Mouse (Mus musculus) forebrain, embryonic 11.5 days (tissue): ENCODE measurements around the gene Trat1. TPM values are rescaled to one million over a fixed set of nuclear protein-coding genes. Genes with fewer than 3 reads are reported as not detected.

ENCODE experiments used
- ATAC-seq: fragments of 200-750 bp; cut with Nextera tagmentation; replicated peaks from 2 replicates; pipeline ENCODE4 v1.8.0; 2017; ENCODE audit warnings: moderate TSS enrichment; ENCODE audit not compliant: low FRiP score
- DNase-seq: peaks from one replicate; pipeline ENCODE4 v3.0.0-alpha.2; 2017; ENCODE audit warnings: low spot score
- H3K27ac ChIP-seq: fragments of 300-500 bp; sonication (generic); 2 replicates; pipeline ENCODE4 v1.5.1; 2014; ENCODE audit warnings: low read depth, low read length
- H3K27me3 ChIP-seq: fragments of 300-500 bp; sonication (generic); 2 replicates; pipeline ENCODE4 v1.6.1; 2014; ENCODE audit warnings: mild to moderate bottlenecking, low read length, mixed read lengths; ENCODE audit not compliant: control insufficient read depth, insufficient read depth
- H3K36me3 ChIP-seq: fragments of 300-500 bp; sonication (generic); 2 replicates; pipeline ENCODE4 v1.6.1; 2014; ENCODE audit warnings: mild to moderate bottlenecking, low read length, moderate library complexity, mixed read lengths; ENCODE audit not compliant: control insufficient read depth, insufficient read depth
- H3K4me1 ChIP-seq: fragments of 300-500 bp; sonication (generic); replicated peaks from 2 replicates; pipeline ENCODE4 v1.6.1; 2014; ENCODE audit warnings: low read length, mixed read lengths; ENCODE audit not compliant: control insufficient read depth, insufficient read depth
- H3K4me2 ChIP-seq: fragments of 300-500 bp; sonication (generic); 2 replicates; pipeline ENCODE4 v1.6.1; 2014; ENCODE audit warnings: low read depth, mild to moderate bottlenecking, low read length, moderate library complexity, mixed read lengths; ENCODE audit not compliant: severe bottlenecking
- H3K4me3 ChIP-seq: fragments of 300-500 bp; sonication (generic); 2 replicates; pipeline ENCODE4 v1.5.1; 2014; ENCODE audit warnings: low read depth, low read length
- H3K9ac ChIP-seq: fragments of 300-500 bp; sonication (generic); 2 replicates; pipeline ENCODE4 v1.6.1; 2014; ENCODE audit warnings: low read length
- H3K9me3 ChIP-seq: fragments of 300-500 bp; sonication (generic); 2 replicates; pipeline ENCODE4 v1.6.1; 2016; ENCODE audit warnings: low read length, mixed read lengths; ENCODE audit not compliant: control insufficient read depth
- WGBS: fragments of 180-500 bp; shearing (Covaris S2); extraction: QIAGEN DNeasy Blood & Tissue Kit; methylation state at CpG from one replicate; pipeline ENCODE4 v1.1.7; 2014; 5-methylcytosine and 5-hydroxymethylcytosine counted together
- polyA plus RNA-seq: library from polyadenylated mRNA; unstranded; fragments of >200 nt; fragmentation: Nextera tagmentation; extraction: Ambion mirVana; gene quantifications from 2 replicates; pipeline ENCODE4 v1.2.1, GENCODE M21; 2014

Gene Trat1
- polyA plus RNA-seq, 1 experiment from 2014 or later: not detected

DNA sequence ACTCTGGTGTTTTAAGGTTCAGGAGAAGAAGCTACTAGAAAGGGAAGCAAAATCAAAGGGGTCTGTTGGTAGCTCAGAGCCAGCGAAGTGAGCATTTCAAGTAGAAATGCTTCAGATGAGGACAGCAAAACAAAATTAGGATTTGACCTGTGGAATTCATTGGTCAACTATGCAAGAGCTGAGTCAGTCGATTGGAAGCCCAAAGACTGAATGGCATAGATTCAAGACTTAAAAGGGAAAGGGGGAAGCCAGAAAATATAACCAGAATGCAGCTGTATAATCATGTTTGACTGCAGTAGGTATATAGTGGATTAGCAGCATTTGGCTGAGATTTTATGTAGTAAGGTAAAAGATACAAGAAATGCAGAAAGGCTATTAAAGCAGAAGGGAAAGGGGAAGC is 26.8 kb downstream of the Trat1 start:
- DNase-seq (no peak), ATAC-seq (no peak)
- WGBS: 85% methylated on average over 2 of the region's 2 CpGs
- no peaks in the 10 kb centered on the region for H3K36me3 ChIP-seq
- H3K27me3 ChIP-seq: no peaks in the 10 kb centered on the region
- no peak overlapping the region for H3K4me2 ChIP-seq
- H3K4me1 ChIP-seq: no peaks in the 10 kb centered on the region
- no peak overlapping the region for H3K27ac ChIP-seq
- no peak overlapping the region for H3K4me3 ChIP-seq
- H3K9ac ChIP-seq: no peak overlapping the region
- H3K9me3 ChIP-seq: no peaks in the 10 kb centered on the region

DNA sequence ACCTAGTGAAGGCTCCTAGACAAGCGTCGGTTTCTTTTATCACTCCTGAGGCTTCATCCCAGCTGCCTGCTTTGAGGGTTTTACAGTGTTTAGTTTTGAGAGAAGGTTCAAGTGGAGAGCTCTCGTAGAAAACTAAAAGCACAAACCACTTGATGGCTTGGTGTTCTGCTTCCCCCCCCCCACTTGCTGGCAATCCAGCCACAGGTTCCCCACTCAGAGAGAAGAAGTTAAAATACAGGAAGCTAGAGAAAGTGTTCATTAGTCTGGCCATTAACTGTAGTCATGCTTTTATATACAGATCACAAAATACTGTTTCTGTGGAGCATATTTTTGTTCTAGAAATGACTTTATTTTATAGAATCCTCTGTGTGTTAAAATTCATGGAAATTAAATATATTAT is 30.3 kb downstream of the Trat1 start:
- Histone ChIP-seq H3K4me3 (no peak overlapping the region), H3K36me3 (no peaks in the 10 kb centered on the region), H3K27ac (no peak overlapping the region), H3K9me3 (no peaks in the 10 kb centered on the region), H3K4me1 (no peaks in the 10 kb centered on the region), H3K4me2 (no peak overlapping the region), H3K9ac (no peak overlapping the region), H3K27me3 (no peaks in the 10 kb centered on the region)
- ATAC-seq (no peak), DNase-seq (no peak)
- WGBS: 88% methylated on average over 3 of the region's 3 CpGs

DNA sequence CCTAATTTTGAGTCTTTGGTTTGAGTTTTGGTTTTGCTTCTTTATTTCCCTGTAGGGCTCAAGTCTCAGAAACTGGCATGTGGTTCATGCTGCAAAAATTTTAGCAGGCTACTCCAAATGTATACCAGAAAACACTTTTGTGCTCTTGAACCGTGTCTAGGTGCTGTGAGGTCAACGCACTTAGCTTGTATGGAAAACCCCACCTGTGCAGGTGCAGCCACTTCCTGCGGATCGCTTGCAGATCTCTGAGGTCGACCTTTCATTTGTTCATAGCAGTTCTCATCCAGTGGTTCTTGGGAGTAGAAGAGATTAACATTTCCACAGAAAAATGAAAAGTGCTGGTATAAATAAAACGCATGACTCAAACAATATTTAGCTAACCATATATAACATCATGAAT is 31.8 kb downstream of the Trat1 start:
- Histone ChIP-seq H3K4me2 (no peak overlapping the region), H3K4me3 (no peak overlapping the region), H3K27ac (no peak overlapping the region), H3K4me1 (no peaks in the 10 kb centered on the region), H3K27me3 (no peaks in the 10 kb centered on the region), H3K9me3 (no peaks in the 10 kb centered on the region), H3K9ac (no peak overlapping the region), H3K36me3 (no peaks in the 10 kb centered on the region)
- 85% methylated on average over 6 of the region's 6 CpGs for WGBS
- DNase-seq (no peak), ATAC-seq (no peak)

DNA sequence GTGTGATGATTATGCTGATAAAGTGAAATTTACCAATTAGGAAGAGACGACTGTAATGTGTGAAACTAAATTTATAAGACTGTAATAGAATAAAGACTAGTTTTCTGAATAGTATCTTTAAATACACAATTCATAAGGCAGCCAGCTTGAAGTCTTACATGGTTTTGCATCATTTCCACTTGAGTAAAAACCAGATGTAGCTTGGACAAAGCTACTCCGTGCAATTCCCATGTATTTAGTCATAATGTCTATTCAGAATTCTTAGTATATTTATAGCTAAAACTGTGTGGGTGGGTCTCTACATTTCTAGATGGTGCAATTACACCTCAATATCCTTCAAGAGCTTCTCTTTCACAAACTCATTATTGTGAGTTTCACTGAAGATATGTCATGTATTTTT is 33.4 kb downstream of the Trat1 start:
- WGBS: 97% methylated on average over 2 of the region's 2 CpGs
- no peak for ATAC-seq
- no peak for DNase-seq
- Histone ChIP-seq H3K4me3 (no peak overlapping the region), H3K9me3 (no peaks in the 10 kb centered on the region), H3K4me1 (no peaks in the 10 kb centered on the region), H3K9ac (no peak overlapping the region), H3K36me3 (no peaks in the 10 kb centered on the region), H3K4me2 (no peak overlapping the region), H3K27ac (no peak overlapping the region), H3K27me3 (no peaks in the 10 kb centered on the region)

DNA sequence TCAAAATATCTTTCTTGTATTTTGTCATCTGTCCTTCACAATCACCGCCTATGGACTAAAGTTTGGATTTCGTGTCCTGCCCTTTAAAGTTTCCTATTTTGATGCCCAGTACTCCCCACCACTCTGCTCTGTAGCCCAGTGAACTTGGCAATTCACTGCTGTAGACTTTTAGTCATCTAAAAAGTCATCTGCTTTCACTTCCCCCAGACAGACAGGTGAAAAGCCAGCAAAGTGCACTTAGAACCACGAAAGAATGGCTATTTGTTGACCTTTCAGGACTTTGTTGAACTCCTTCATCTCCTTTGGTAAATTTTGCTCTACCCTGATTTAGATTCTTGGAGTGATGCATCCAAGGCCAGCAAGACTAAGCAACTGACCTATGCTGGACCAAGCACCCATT is 34.9 kb downstream of the Trat1 start:
- ATAC-seq (no peak), DNase-seq (no peak)
- no peak overlapping the region for H3K4me3 ChIP-seq
- H3K9ac ChIP-seq: no peak overlapping the region
- H3K4me2 ChIP-seq: no peak overlapping the region
- no peak overlapping the region for H3K27ac ChIP-seq
- no peaks in the 10 kb centered on the region for H3K27me3 ChIP-seq
- no peaks in the 10 kb centered on the region for H3K36me3 ChIP-seq
- no peaks in the 10 kb centered on the region for H3K9me3 ChIP-seq
- WGBS: 92% methylated on average over 3 of the region's 3 CpGs
- H3K4me1 ChIP-seq: no peaks in the 10 kb centered on the region

DNA sequence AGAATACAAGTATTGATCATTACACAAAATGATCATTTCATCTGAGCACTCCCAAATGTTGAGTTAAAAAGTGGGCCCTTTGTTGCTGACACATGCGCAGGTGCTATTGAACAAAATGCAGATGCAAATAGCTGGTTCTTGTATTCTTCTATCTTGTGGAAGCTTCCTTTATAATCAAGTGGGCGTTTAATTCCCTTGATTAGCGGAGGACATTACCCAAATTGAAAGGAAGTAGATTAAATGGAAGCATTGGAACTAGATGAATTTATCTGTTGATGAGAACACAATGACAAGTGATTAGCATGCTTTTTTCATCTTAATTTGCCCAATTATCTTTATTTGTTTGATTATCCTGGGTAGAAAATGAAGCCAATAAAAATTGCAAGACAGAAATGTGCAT is 51.6 kb downstream of the Trat1 start:
- ATAC-seq: no peak
- Histone ChIP-seq H3K27me3 (no peaks in the 10 kb centered on the region), H3K36me3 (no peaks in the 10 kb centered on the region), H3K4me1 (no peaks in the 10 kb centered on the region), H3K27ac (no peak overlapping the region), H3K4me3 (no peak overlapping the region), H3K4me2 (no peak overlapping the region), H3K9me3 (no peaks in the 10 kb centered on the region), H3K9ac (no peak overlapping the region)
- WGBS: 79% methylated on average over 3 of the region's 3 CpGs
- DNase-seq: no peak

DNA sequence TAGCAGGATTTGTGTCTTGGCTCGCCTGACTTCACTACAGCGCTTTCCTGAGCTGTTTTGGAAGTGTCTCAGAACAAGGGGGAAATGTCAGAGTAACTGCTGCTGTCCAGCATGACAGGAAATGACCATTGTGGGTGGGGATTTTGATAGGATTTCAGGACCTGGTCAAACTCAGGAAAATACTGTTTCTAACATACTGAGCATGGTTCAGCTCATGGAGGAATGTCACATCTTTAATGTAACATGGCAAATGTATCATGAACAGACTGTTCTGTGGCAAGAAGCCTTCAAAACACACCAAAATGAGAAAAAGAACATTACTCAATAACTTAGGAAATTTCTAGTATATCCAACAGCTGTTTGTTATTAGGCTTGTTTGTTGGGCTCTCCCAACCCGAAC is 52.1 kb downstream of the Trat1 start:
- no peak overlapping the region for H3K27ac ChIP-seq
- ATAC-seq (no peak), DNase-seq (no peak)
- no peaks in the 10 kb centered on the region for H3K36me3 ChIP-seq
- no peaks in the 10 kb centered on the region for H3K27me3 ChIP-seq
- no peaks in the 10 kb centered on the region for H3K9me3 ChIP-seq
- no peak overlapping the region for H3K4me3 ChIP-seq
- H3K4me1 ChIP-seq: no peaks in the 10 kb centered on the region
- WGBS: 85% methylated on average over 3 of the region's 3 CpGs
- H3K9ac ChIP-seq: no peak overlapping the region
- H3K4me2 ChIP-seq: no peak overlapping the region

DNA sequence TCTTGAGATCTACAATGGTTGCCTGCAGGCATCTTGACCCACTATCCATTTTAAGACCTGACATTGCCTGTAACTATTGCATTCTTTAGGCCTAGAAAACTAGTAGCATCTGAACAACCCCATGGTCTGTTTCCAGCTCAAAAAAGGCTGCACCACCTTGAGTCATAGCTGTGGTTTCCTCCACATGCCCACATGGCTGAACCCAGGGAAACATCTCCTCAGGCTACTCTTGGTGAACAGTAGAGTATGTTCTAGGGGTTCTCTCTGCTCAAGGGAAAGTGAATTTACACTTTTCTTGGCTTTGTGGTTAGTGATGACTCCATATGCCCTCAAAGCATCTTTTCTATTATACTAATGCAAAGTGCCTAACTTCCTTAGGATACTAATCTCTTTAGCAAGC is 55.5 kb downstream of the Trat1 start:
- no peak overlapping the region for H3K9ac ChIP-seq
- no peaks in the 10 kb centered on the region for H3K4me1 ChIP-seq
- H3K9me3 ChIP-seq: no peaks in the 10 kb centered on the region
- DNase-seq (no peak), ATAC-seq (no peak)
- no peaks in the 10 kb centered on the region for H3K36me3 ChIP-seq
- no peak overlapping the region for H3K4me2 ChIP-seq
- H3K27me3 ChIP-seq: no peaks in the 10 kb centered on the region
- H3K4me3 ChIP-seq: no peak overlapping the region
- no peak overlapping the region for H3K27ac ChIP-seq

DNA sequence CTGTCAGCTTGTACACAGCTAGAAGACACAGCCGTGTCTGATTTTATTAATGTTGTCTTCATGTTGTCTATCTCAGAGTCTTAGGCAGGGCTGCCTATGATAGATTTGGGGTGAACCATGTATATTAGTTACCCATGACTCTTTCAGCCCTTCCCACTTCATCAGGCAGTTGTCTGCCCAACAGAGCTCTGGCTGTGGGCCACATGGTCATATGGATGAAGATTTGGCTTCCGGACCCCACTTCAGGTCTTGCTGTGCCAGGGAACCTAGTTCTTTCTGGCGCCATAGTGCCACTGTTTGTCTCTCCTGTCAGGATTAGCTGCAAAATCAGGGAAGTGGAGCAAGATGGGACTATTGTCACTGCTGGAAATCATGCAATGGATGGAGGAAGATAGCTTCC is 69.9 kb downstream of the Trat1 start:
- WGBS: 86% methylated on average over 3 of the region's 3 CpGs
- ATAC-seq (no peak), DNase-seq (no peak)
- H3K27me3 ChIP-seq: no peaks in the 10 kb centered on the region
- no peak overlapping the region for H3K9ac ChIP-seq
- no peaks in the 10 kb centered on the region for H3K4me1 ChIP-seq
- H3K36me3 ChIP-seq: no peaks in the 10 kb centered on the region
- H3K4me2 ChIP-seq: no peak overlapping the region
- H3K9me3 ChIP-seq: no peaks in the 10 kb centered on the region
- H3K27ac ChIP-seq: no peak overlapping the region
- H3K4me3 ChIP-seq: no peak overlapping the region
